Mouse (Mus musculus): ENCODE measurements around the gene Bcl9.

Bcl9 gene

GRCm38 (mm10) chr3:97297553-97298432 is at the start of gene Bcl9:
TSS of gene Bcl9 (minus strand) at chr3:97297917.
- in situ Hi-C loops (cut with MboI, MseI) = loop anchor here (5.0 kb wide), 1 partner anchor 70 kb away; no protein-coding TSS in a partner anchor

- in situ Hi-C loops (cut with MboI, MseI) = loop anchor here (5.0 to 10.0 kb wide), 3 partner anchors 152 to 404 kb away; no protein-coding TSS in a partner anchor
Observed at GRCm38 (mm10) chr3:97339193-97339576, 41.5 kb upstream of the Bcl9 start.

GRCm38 (mm10) chr3:97338522-97339192 is 40.9 kb upstream of the Bcl9 start:
- in situ Hi-C loops (cut with MboI, MseI) = loop anchor here (5.0 to 10.0 kb wide), 3 partner anchors 151 to 404 kb away; no protein-coding TSS in a partner anchor

GRCm38 (mm10) chr3:97337306-97337705 is 39.6 kb upstream of the Bcl9 start:
- in situ Hi-C loops (cut with MboI, MseI) = loop anchor here (5.0 to 10.0 kb wide), 3 partner anchors 150 to 403 kb away; no protein-coding TSS in a partner anchor

- in situ Hi-C loops (cut with MboI, MseI) = loop anchor here (5.0 to 10.0 kb wide), 3 partner anchors 149 to 402 kb away; no protein-coding TSS in a partner anchor
Observed at GRCm38 (mm10) chr3:97336331-97336730, 38.6 kb upstream of the Bcl9 start.

- in situ Hi-C loops (cut with MboI, MseI) = loop anchor here (5.0 to 10.0 kb wide), 3 partner anchors 147 to 400 kb away; no protein-coding TSS in a partner anchor
Observed at GRCm38 (mm10) chr3:97334618-97335017, 36.9 kb upstream of the Bcl9 start.

- in situ Hi-C loops (cut with MboI, MseI) = loop anchor here (10.0 kb wide), 2 partner anchors 337 to 397 kb away; no protein-coding TSS in a partner anchor
Observed at GRCm38 (mm10) chr3:97332172-97332571, 34.5 kb upstream of the Bcl9 start.

- in situ Hi-C loops (cut with MboI, MseI) = no loop called here
Observed at GRCm38 (mm10) chr3:97327809-97328208, 30.1 kb upstream of the Bcl9 start.

- in situ Hi-C loops (cut with MboI, MseI) = no loop called here
Observed at GRCm38 (mm10) chr3:97327356-97327755, 29.6 kb upstream of the Bcl9 start.

GRCm38 (mm10) chr3:97325621-97326345 is 28.1 kb upstream of the Bcl9 start:
- in situ Hi-C loops (cut with MboI, MseI) = no loop called here

GRCm38 (mm10) chr3:97324046-97324445 is 26.3 kb upstream of the Bcl9 start:
- in situ Hi-C loops (cut with MboI, MseI) = no loop called here

- in situ Hi-C loops (cut with MboI, MseI) = no loop called here
Observed at GRCm38 (mm10) chr3:97317302-97317701, 19.6 kb upstream of the Bcl9 start.

GRCm38 (mm10) chr3:97313431-97313830 is 15.7 kb upstream of the Bcl9 start:
- in situ Hi-C loops (cut with MboI, MseI) = no loop called here

- in situ Hi-C loops (cut with MboI, MseI) = no loop called here
Observed at GRCm38 (mm10) chr3:97311998-97312397, 14.3 kb upstream of the Bcl9 start.

GRCm38 (mm10) chr3:97309748-97310536 is 12.2 kb upstream of the Bcl9 start:
- in situ Hi-C loops (cut with MboI, MseI) = no loop called here

- in situ Hi-C loops (cut with MboI, MseI) = no loop called here
Observed at GRCm38 (mm10) chr3:97308440-97308839, 10.7 kb upstream of the Bcl9 start.

GRCm38 (mm10) chr3:97305907-97306306 is 8.2 kb upstream of the Bcl9 start:
- in situ Hi-C loops (cut with MboI, MseI) = no loop called here

GRCm38 (mm10) chr3:97301586-97301985 is 3.9 kb upstream of the Bcl9 start:
- in situ Hi-C loops (cut with MboI, MseI) = no loop called here

GRCm38 (mm10) chr3:97300370-97300769 is 2.7 kb upstream of the Bcl9 start:
- in situ Hi-C loops (cut with MboI, MseI) = no loop called here

GRCm38 (mm10) chr3:97299885-97300284 is 2.2 kb upstream of the Bcl9 start:
- in situ Hi-C loops (cut with MboI, MseI) = loop anchor here (5.0 kb wide), 1 partner anchor 73 kb away; no protein-coding TSS in a partner anchor
